Mouse (Mus musculus) heart, adult 2 months (tissue): Measurements from ENCODE around the gene Fat4.
A peak's percentile ranks its signal among the peaks of the same experiment; 100 is the strongest.

Experiments used
- CTCF ChIP-seq: fragments of 200-600 bp; IDR thresholded peaks from 2 replicates; pipeline ENCODE4 v1.8.1; 2022; ENCODE audit warnings: antibody characterized with exemption, mild to moderate bottlenecking, moderate library complexity
- EP300 ChIP-seq: fragments of 200-500 bp; IDR thresholded peaks from 2 replicates; pipeline ENCODE4 v1.6.1; 2011; ENCODE audit warnings: low read depth, low read length, control low read depth; ENCODE audit not compliant: insufficient read depth
- POLR2A ChIP-seq: fragments of 200-500 bp; IDR thresholded peaks from 2 replicates; pipeline ENCODE4 v1.6.1; 2011; ENCODE audit warnings: mild to moderate bottlenecking, low read depth, low read length, control low read depth; ENCODE audit not compliant: insufficient read depth

DNA sequence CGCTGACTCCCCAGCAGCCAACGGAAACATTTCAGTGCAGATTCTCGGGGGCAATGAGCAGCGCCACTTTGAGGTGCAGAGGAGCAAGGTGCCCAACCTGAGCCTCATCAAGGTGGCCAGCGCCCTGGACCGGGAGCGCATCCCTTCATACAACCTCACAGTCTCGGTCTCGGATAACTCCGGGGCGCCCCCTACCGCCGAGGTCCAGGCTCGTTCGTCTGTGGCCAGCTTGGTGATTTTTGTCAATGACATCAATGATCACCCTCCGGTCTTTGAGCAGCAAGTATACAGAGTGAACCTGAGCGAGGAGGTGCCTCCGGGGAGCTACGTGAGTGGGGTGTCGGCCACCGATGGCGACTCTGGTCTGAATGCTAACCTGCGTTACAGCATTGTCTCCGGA lies 1.4 kb downstream of the Fat4 start:
- no peak for TF ChIP-seq EP300
- TF ChIP-seq POLR2A: no peak
- TF ChIP-seq CTCF: peak; percentile 78
